ENCODE assay signal across 8 mouse cellular contexts in the genomic region with DNA sequence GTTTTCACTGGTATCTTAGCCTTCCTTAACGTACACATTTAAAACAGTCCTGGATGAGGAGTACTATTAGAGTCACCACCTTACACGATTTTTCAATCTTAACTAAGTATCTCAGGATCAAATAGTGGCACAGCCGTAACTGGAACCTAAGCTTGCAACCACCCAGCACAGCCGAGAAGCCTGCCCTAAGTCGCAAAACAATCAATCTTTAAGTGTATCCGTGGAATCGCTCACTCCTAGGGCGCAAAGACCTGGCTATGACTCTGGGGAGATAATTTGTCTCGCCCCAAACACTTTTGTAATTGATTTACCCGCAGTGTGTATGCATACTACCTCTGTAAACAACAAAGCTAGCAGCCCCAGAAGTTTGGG.
A peak's percentile ranks its signal among the peaks of the same experiment; 100 is the strongest.
DNase-seq lines count a peak whose midpoint lies in the region; ATAC-seq and TF ChIP-seq lines count a peak whose summit lies in the region.

No protein-coding gene starts in this region.

- H3K27ac ChIP-seq in heart, embryonic 12.5 days (ENCODE audit: poor library complexity, severe bottlenecking), result no peak overlapping the region
- H3K27ac ChIP-seq in ES-Bruce4 (ENCODE audit: insufficient read depth, low read length), result no peak overlapping the region

- TF ChIP-seq CTCF in ES-Bruce4 (IDR thresholded peaks at IDR 0.05; ENCODE audit: low read depth, low read length), result no peak

- H3K4me1 ChIP-seq in heart, embryonic 12.5 days (replicated peaks), result peaks cover 19% of the 10 kb centered on the region
- H3K4me1 ChIP-seq in ES-Bruce4 (ENCODE audit: control insufficient read depth, insufficient read depth, low read length), result no peaks in the 10 kb centered on the region

- WGBS in heart, embryonic 12.5 days, result 5% methylated on average over 10 of the region's 10 CpGs

- peak overlapping the region; percentile 94 for H3K4me3 ChIP-seq in heart, embryonic 12.5 days
- H3K4me3 ChIP-seq in ES-Bruce4 (ENCODE audit: low read depth, low read length), result peak overlapping the region; percentile 94

- H3K4me2 ChIP-seq in heart, embryonic 12.5 days, result peak overlapping the region; percentile 93

- H3K9me3 ChIP-seq in heart, embryonic 12.5 days (replicated peaks), result 0 out of 2 replicates have a peak, but pooled peaks cover 3% of the 10 kb centered on the region
- no peaks in the 10 kb centered on the region for H3K9me3 ChIP-seq in ES-Bruce4 (replicated peaks; ENCODE audit: control insufficient read depth, insufficient read depth, low read length, poor library complexity, severe bottlenecking)

- intact Hi-C loops in left cerebral cortex, postnatal 36 days (cut with DNase I), result loop anchor here (2.0 to 10.0 kb wide), 6 partner anchors 202 to 649 kb away; a partner anchor contains a TSS

- H3K36me3 ChIP-seq in heart, embryonic 12.5 days, result peaks cover 16% of the 10 kb centered on the region
- no peaks in the 10 kb centered on the region for H3K36me3 ChIP-seq in ES-Bruce4 (ENCODE audit: control insufficient read depth, insufficient read depth, low read length, poor library complexity, severe bottlenecking)

- H3K27me3 ChIP-seq in heart, embryonic 12.5 days (replicated peaks), result no peaks in the 10 kb centered on the region
- no peaks in the 10 kb centered on the region for H3K27me3 ChIP-seq in ES-Bruce4 (ENCODE audit: control insufficient read depth, insufficient read depth, low read length, poor library complexity, severe bottlenecking)

- H3K9ac ChIP-seq in heart, embryonic 12.5 days, result peak overlapping the region; percentile 62
- peak overlapping the region; percentile 59 for H3K9ac ChIP-seq in ES-Bruce4 (ENCODE audit: low read depth, poor library complexity, severe bottlenecking)

- peak; percentile 22 for TF ChIP-seq POLR2A in ES-Bruce4 (IDR thresholded peaks at IDR 0.05; ENCODE audit: insufficient read depth, low read length)

- no peak for TF ChIP-seq EP300 in ES-Bruce4 (IDR thresholded peaks at IDR 0.05; ENCODE audit: insufficient read depth, low read depth, low read length)

- peak; percentile 51; the same call in 1 of the 2 replicates for ATAC-seq in heart, embryonic 12.5 days (ENCODE audit: insufficient number of reproducible peaks, low FRiP score)
- peak; percentile 10; the same call in 1 of the 2 replicates for ATAC-seq in granulocyte monocyte progenitor cell, adult 5-6 weeks (replicated peaks; ENCODE audit: poor library complexity, severe bottlenecking)
- ATAC-seq in megakaryocyte progenitor cell, adult 5-6 weeks (replicated peaks; ENCODE audit: poor library complexity), result peak; percentile 36
- ATAC-seq in frontal cortex, adult (ENCODE audit: low TSS enrichment), result no peak; the same call in 1 of the 2 replicates

- DNase-seq in heart, postnatal 4 days, result no peak
- DNase-seq in left cerebral cortex, postnatal 36 days (ENCODE audit: low spot score in 2 of 2), result no peak
- no peak for DNase-seq in frontal cortex, postnatal 14 days (ENCODE audit: low spot score in 2 of 2)
